Mouse (Mus musculus) E14TG2a.4 (cell line): ENCODE results near the gene Hemgn.
A peak's percentile ranks its signal among the peaks of the same experiment; 100 is the strongest.

Experiments used
- H3K27me3 ChIP-seq: 2 replicates; pipeline ENCODE4 v1.6.1; 2014; ENCODE audit warnings: low read length, control low read depth; ENCODE audit not compliant: insufficient read depth
- H3K36me3 ChIP-seq: 2 replicates; pipeline ENCODE4 v1.6.1; 2014; ENCODE audit warnings: low read length, control low read depth; ENCODE audit not compliant: insufficient read depth
- H3K4me1 ChIP-seq: replicated peaks from 2 replicates; pipeline ENCODE4 v1.6.1; 2014; ENCODE audit warnings: low read depth, low read length, control low read depth
- H3K4me3 ChIP-seq: replicated peaks from 2 replicates; pipeline ENCODE4 v1.5.1; 2014; ENCODE audit warnings: mild to moderate bottlenecking, low read length
- H3K9me3 ChIP-seq: 2 replicates; pipeline ENCODE4 v1.6.1; 2014; ENCODE audit warnings: low read length, control low read depth
- CTCF ChIP-seq: conservative IDR thresholded peaks from 2 replicates; pipeline ENCODE4 v1.5.1; 2014; ENCODE audit warnings: low read length
- NANOG ChIP-seq: IDR thresholded peaks from 2 replicates; pipeline ENCODE4 v1.6.1; 2014; ENCODE audit warnings: borderline replicate concordance, low read length, mixed read lengths
- POU5F1 ChIP-seq: IDR thresholded peaks from 2 replicates; pipeline ENCODE4 v1.6.1; 2014; ENCODE audit warnings: low read length, borderline replicate concordance

Gene Hemgn

GRCm38 (mm10) chr4:46451240-46451757 is 38.0 kb upstream of the Hemgn start:
- H3K27me3 ChIP-seq: no peaks in the 10 kb centered on the region
- no peak for TF ChIP-seq CTCF
- TF ChIP-seq POU5F1: no peak
- no peak for TF ChIP-seq NANOG
- peaks cover 53% of the 10 kb centered on the region for H3K4me1 ChIP-seq
- H3K9me3 ChIP-seq: no peaks in the 10 kb centered on the region
- H3K36me3 ChIP-seq: peaks cover 26% of the 10 kb centered on the region
- H3K4me3 ChIP-seq: peak overlapping the region; percentile 91

GRCm38 (mm10) chr4:46450519-46451131 is 37.3 kb upstream of the Hemgn start, which contains the start of gene Anp32b:
Gene Anp32b, plus strand, starts transcription at chr4:46450902.
- H3K4me1 ChIP-seq: peaks cover 51% of the 10 kb centered on the region
- H3K36me3 ChIP-seq: peaks cover 19% of the 10 kb centered on the region
- no peaks in the 10 kb centered on the region for H3K9me3 ChIP-seq
- TF ChIP-seq CTCF: no peak
- TF ChIP-seq NANOG: no peak
- TF ChIP-seq POU5F1: no peak
- H3K27me3 ChIP-seq: no peaks in the 10 kb centered on the region
- H3K4me3 ChIP-seq: peak within 1 kb of the TSS; percentile 91

GRCm38 (mm10) chr4:46450020-46450518 is 36.8 kb upstream of the Hemgn start:
- H3K9me3 ChIP-seq: no peaks in the 10 kb centered on the region
- H3K4me3 ChIP-seq: peak overlapping the region; percentile 91
- H3K4me1 ChIP-seq: peaks cover 51% of the 10 kb centered on the region
- H3K36me3 ChIP-seq: peaks cover 13% of the 10 kb centered on the region
- no peaks in the 10 kb centered on the region for H3K27me3 ChIP-seq
- no peak for TF ChIP-seq NANOG
- TF ChIP-seq CTCF: no peak
- no peak for TF ChIP-seq POU5F1

- TF ChIP-seq NANOG: no peak
- TF ChIP-seq POU5F1: no peak
- no peak for TF ChIP-seq CTCF
- peaks cover 41% of the 10 kb centered on the region for H3K4me1 ChIP-seq
- H3K4me3 ChIP-seq: no peak overlapping the region
- no peaks in the 10 kb centered on the region for H3K27me3 ChIP-seq
- H3K36me3 ChIP-seq: peaks cover 7% of the 10 kb centered on the region; the same call in 1 of the 2 replicates
- no peaks in the 10 kb centered on the region for H3K9me3 ChIP-seq
These were observed 35.6 kb upstream of the Hemgn start for GRCm38 (mm10) chr4:46448886-46449285.

GRCm38 (mm10) chr4:46447461-46447860 is 34.2 kb upstream of the Hemgn start:
- peaks cover 34% of the 10 kb centered on the region for H3K4me1 ChIP-seq
- no peak overlapping the region for H3K4me3 ChIP-seq
- no peaks in the 10 kb centered on the region for H3K27me3 ChIP-seq
- H3K36me3 ChIP-seq: no peaks in the 10 kb centered on the region
- no peaks in the 10 kb centered on the region for H3K9me3 ChIP-seq
- TF ChIP-seq NANOG (no peak), CTCF (no peak), POU5F1 (no peak)

GRCm38 (mm10) chr4:46445237-46445945 is 32.1 kb upstream of the Hemgn start:
- Histone ChIP-seq H3K4me3 (peak overlapping the region; percentile 53), H3K36me3 (no peaks in the 10 kb centered on the region), H3K4me1 (peaks cover 33% of the 10 kb centered on the region), H3K27me3 (0 out of 2 replicates have a peak, but pooled peaks cover 3% of the 10 kb centered on the region), H3K9me3 (no peaks in the 10 kb centered on the region)
- TF ChIP-seq POU5F1 (no peak), NANOG (no peak), CTCF (no peak)

- TF ChIP-seq POU5F1 (no peak), NANOG (no peak), CTCF (no peak)
- Histone ChIP-seq H3K4me3 (no peak overlapping the region), H3K9me3 (no peaks in the 10 kb centered on the region), H3K36me3 (no peaks in the 10 kb centered on the region), H3K27me3 (0 out of 2 replicates have a peak, but pooled peaks cover 7% of the 10 kb centered on the region), H3K4me1 (peaks cover 12% of the 10 kb centered on the region)
These were observed 29.2 kb upstream of the Hemgn start for GRCm38 (mm10) chr4:46442501-46442900.

- Histone ChIP-seq H3K36me3 (no peaks in the 10 kb centered on the region), H3K4me3 (no peak overlapping the region)
These were observed 19.2 kb upstream of the Hemgn start for GRCm38 (mm10) chr4:46432339-46433036.

More at GRCm38 (mm10) chr4:46432339-46433036, 19.2 kb upstream of the Hemgn start:
- Histone ChIP-seq H3K4me1 (0 out of 2 replicates have a peak, but pooled peaks cover 4% of the 10 kb centered on the region), H3K9me3 (no peaks in the 10 kb centered on the region), H3K27me3 (peaks cover 9% of the 10 kb centered on the region)
- TF ChIP-seq NANOG (no peak), POU5F1 (no peak), CTCF (no peak)
